Mouse (Mus musculus) intestine, embryonic 15.5 days (tissue): Measurements from ENCODE around the gene Lcn10. TPM values are rescaled to one million over a fixed set of nuclear protein-coding genes. Genes with fewer than 3 reads are reported as not detected.
"Not testable (repeated sequence)": the region's sequence is repeated elsewhere in the genome, so short reads cannot be mapped to it uniquely, and the experiment has no call there.

ENCODE experiments used
- ATAC-seq: fragments of 200-750 bp; cut with Nextera tagmentation; 2 replicates; pipeline ENCODE4 v1.8.0; 2017; ENCODE audit warnings: moderate TSS enrichment, moderate library complexity
- H3K27ac ChIP-seq: fragments of 300-500 bp; sonication (generic); 2 replicates; pipeline ENCODE4 v1.5.1; 2015; ENCODE audit warnings: mild to moderate bottlenecking, inconsistent platforms
- H3K27me3 ChIP-seq: fragments of 300-500 bp; sonication (generic); replicated peaks from 2 replicates; pipeline ENCODE4 v1.6.1; 2015; ENCODE audit warnings: inconsistent platforms
- H3K36me3 ChIP-seq: fragments of 300-500 bp; sonication (generic); 2 replicates; pipeline ENCODE4 v1.6.1; 2015; ENCODE audit warnings: inconsistent platforms
- H3K4me1 ChIP-seq: fragments of 300-500 bp; sonication (generic); replicated peaks from 2 replicates; pipeline ENCODE4 v1.6.1; 2015; ENCODE audit warnings: inconsistent platforms
- H3K4me2 ChIP-seq: fragments of 300-500 bp; sonication (generic); replicated peaks from 2 replicates; pipeline ENCODE4 v1.6.1; 2015; ENCODE audit warnings: mild to moderate bottlenecking, inconsistent platforms
- H3K4me3 ChIP-seq: fragments of 300-500 bp; sonication (generic); replicated peaks from 2 replicates; pipeline ENCODE4 v1.5.1; 2015; ENCODE audit warnings: inconsistent platforms
- H3K9ac ChIP-seq: fragments of 300-500 bp; sonication (generic); 2 replicates; pipeline ENCODE4 v1.6.1; 2015; ENCODE audit warnings: inconsistent platforms
- H3K9me3 ChIP-seq: fragments of 300-500 bp; sonication (generic); 2 replicates; pipeline ENCODE4 v1.6.1; 2016; ENCODE audit warnings: inconsistent platforms
- WGBS: fragments of 180-500 bp; shearing (Covaris S2); methylation state at CpG from one replicate; pipeline ENCODE4 v1.1.7; 2015; 5-methylcytosine and 5-hydroxymethylcytosine counted together
- polyA plus RNA-seq: library from polyadenylated mRNA; unstranded; fragments of >200 nt; fragmentation: Nextera tagmentation; extraction: Ambion mirVana; gene quantifications from 2 replicates; pipeline ENCODE4 v1.2.1, GENCODE M21; 2015

The Lcn10 gene
- polyA plus RNA-seq, 1 experiment from 2014 or later, result not detected

DNA sequence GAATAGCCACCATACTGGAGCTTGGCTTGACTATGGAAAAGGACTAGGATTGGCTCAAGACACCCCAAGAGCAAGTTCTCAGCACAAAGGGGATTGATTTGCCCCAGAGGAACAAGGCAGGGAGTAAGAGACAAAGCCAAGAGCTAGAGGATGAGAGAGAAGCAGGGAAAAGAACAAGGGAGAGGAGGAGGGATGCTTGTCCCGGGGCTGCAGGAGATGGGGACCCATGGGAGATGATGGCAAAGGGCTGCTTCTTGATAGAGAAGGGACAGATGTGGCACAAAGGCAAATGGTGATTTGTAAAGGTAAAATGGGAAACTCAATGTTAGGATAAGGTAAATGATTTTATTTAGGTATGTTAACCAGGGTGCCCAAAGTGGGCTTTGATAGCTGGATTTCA, 26.5 kb downstream of the Lcn10 start:
- H3K27me3 ChIP-seq, H3K4me3 ChIP-seq, H3K36me3 ChIP-seq, H3K9ac ChIP-seq, H3K9me3 ChIP-seq, ATAC-seq, H3K27ac ChIP-seq: not testable (repeated sequence)
- WGBS, result 89% methylated on average over 1 of the region's 1 CpGs
- Histone ChIP-seq H3K4me1 (peaks cover 12% of the 10 kb centered on the region), H3K4me2 (peak overlapping the region; percentile 40; the same call in 1 of the 2 replicates)

DNA sequence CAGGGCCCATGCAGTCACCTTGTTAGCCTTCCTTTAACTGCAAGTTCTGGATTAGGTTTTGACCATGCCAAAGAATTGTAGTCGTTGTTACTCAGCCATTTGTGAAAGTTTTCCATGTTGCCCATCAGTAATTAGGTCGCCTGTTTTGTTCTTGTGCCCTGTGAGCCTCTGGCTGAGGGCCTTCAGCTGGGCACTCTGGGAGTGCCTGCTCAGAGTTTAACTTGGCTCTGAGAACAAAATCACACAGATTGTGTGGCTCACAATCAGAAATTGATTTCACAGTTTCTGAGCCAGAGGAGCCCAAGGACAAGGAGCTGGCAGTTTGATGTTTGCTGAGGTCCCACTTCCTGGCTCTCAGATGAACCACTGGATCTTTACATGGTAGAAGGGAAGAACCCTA, 27.3 kb downstream of the Lcn10 start:
- H3K4me2 ChIP-seq, H3K9me3 ChIP-seq, ATAC-seq, H3K9ac ChIP-seq, H3K27ac ChIP-seq, H3K4me3 ChIP-seq, H3K27me3 ChIP-seq, H3K36me3 ChIP-seq: not testable (repeated sequence)
- peaks cover 12% of the 10 kb centered on the region for H3K4me1 ChIP-seq
- 66% methylated on average over 2 of the region's 2 CpGs for WGBS

DNA sequence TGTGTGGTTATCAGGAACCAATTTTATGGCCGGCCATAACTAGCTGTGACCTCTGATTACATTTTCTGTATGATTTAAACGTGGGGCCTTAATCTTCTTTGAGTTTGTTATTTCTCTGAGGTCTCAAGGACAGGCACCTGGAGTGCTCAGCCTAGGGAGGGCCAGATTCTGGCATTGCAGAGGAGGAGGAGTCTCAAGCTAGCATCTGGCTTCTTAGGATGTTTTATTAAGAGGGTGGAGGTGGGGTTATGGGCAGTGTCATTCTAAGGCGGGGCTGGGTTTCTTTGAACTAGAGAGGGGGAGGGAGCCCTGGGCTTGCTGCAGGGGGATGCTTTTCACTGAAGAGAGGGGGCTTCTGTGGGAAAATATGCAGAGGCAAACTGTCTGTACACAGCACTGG, 29.1 kb downstream of the Lcn10 start:
- H3K4me3 ChIP-seq, H3K27me3 ChIP-seq, H3K9ac ChIP-seq, H3K9me3 ChIP-seq, H3K4me2 ChIP-seq, H3K36me3 ChIP-seq: not testable (repeated sequence)
- peaks cover 12% of the 10 kb centered on the region for H3K4me1 ChIP-seq
- 0 out of 2 replicates have a peak overlapping the region, but pooled peaks have one; percentile 32 for H3K27ac ChIP-seq
- peak; percentile 55 for ATAC-seq
- WGBS, result 11% methylated on average over 3 of the region's 3 CpGs

DNA sequence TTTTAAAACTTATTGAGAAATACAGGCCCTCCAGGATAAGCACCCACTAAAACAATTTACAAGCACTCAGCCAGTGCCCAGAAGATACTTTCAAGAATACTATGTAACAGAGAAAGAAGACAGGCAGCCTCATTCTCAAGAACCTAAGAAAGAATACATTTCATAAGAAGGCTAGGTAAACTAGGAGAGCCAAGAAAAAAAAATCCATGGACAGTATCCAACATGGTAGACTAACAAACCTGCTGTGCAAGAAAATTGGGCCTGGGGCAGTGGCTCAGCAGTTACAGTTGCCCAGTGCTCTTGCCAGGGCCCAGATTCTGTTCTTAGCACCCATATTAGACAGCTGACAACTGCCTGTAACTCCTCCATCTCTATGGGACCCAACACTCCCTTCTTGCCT, 34.7 kb downstream of the Lcn10 start:
- no peaks in the 10 kb centered on the region for H3K4me1 ChIP-seq
- no peak overlapping the region for H3K4me3 ChIP-seq
- no peak overlapping the region for H3K9ac ChIP-seq
- no peaks in the 10 kb centered on the region for H3K9me3 ChIP-seq
- H3K36me3 ChIP-seq, result no peaks in the 10 kb centered on the region
- no peak overlapping the region for H3K4me2 ChIP-seq
- no peaks in the 10 kb centered on the region for H3K27me3 ChIP-seq
- ATAC-seq, result no peak
- no peak overlapping the region for H3K27ac ChIP-seq

DNA sequence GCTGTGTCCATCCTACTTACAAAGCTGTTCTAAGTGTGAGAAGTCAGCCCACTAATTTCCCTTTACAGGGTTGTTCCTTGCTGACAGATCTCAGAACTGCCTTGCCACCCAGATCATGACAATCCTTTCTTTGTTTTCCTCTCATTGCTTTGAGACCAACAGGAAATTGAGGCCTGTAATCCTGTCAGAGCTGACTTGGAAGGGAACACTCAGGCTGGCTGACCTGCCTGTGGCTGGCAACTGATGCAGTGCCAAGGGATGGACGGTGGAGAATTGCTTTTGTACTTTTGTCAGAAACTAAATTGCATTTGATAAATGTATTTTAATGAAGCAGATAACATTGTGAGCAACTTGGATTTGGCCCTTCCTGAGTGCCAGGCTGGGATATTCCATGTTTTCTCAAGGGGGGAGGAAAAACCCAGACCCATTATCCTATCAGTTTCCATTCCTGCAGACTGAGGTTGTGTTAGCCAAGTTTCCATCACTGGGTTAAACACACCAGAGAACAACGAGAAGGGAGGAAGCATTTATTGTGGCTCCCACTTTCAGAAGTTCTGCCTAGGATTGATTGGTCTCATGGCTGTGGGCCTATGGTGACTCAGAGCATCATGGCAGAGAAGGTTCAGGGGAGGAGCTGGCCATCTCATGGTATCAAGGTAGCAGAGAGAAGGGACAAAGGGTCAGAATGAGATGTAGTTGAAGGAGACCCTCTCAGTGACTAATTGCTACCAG, 50.8 kb downstream of the Lcn10 start:
- no peak for ATAC-seq
- Histone ChIP-seq H3K27ac (no peak overlapping the region), H3K4me2 (no peak overlapping the region)

More for the DNA sequence above, 50.8 kb downstream of the Lcn10 start:
- no peaks in the 10 kb centered on the region for H3K9me3 ChIP-seq
- H3K4me3 ChIP-seq, result no peak overlapping the region
- H3K4me1 ChIP-seq, result no peaks in the 10 kb centered on the region
- H3K36me3 ChIP-seq, result no peaks in the 10 kb centered on the region
- no peaks in the 10 kb centered on the region for H3K27me3 ChIP-seq
- 54% methylated on average over 2 of the region's 2 CpGs for WGBS
- H3K9ac ChIP-seq, result no peak overlapping the region

Other genes with a start within 250 kb of the Lcn10 start
- 2.2 and 3.0 TPM in 2 replicates for gene Clic3, start 225.9 kb upstream of the Lcn10 start, polyA plus RNA-seq
- gene Paxx, start 221.6 kb upstream of the Lcn10 start, polyA plus RNA-seq, result 28.0 and 33.2 TPM in 2 replicates
- gene Ptgds, start 212.7 kb upstream of the Lcn10 start, polyA plus RNA-seq, result 4.6 and 5.8 TPM in 2 replicates
- not detected in 2 replicates for gene Lcn12, start 188.8 kb upstream of the Lcn10 start, polyA plus RNA-seq
- gene Fbxw5, start 182.0 kb upstream of the Lcn10 start, polyA plus RNA-seq, result 57.5 and 65.2 TPM in 2 replicates
- gene C8g, start 181.0 kb upstream of the Lcn10 start, polyA plus RNA-seq, result 5.4 and 8.3 TPM in 2 replicates
- gene Traf2, start 135.8 kb upstream of the Lcn10 start, polyA plus RNA-seq, result 26.7 and 32.4 TPM in 2 replicates
- gene Edf1, start 124.9 kb upstream of the Lcn10 start, polyA plus RNA-seq, result 339 and 367 TPM in 2 replicates
- 297 and 389 TPM in 2 replicates for gene Mamdc4, start 107.9 kb upstream of the Lcn10 start, polyA plus RNA-seq
- 163 and 190 TPM in 2 replicates for gene Phpt1, start 107.5 kb upstream of the Lcn10 start, polyA plus RNA-seq
- 1.7 and 2.9 TPM in 2 replicates for gene Ajm1, start 101.0 kb upstream of the Lcn10 start, polyA plus RNA-seq
- 65.5 and 69.7 TPM in 2 replicates for gene Rabl6, start 74.2 kb upstream of the Lcn10 start, polyA plus RNA-seq
- 0.13 and 0.16 TPM in 2 replicates for gene Ccdc183, start 65.0 kb upstream of the Lcn10 start, polyA plus RNA-seq
- 22.2 and 23.8 TPM in 2 replicates for gene Tmem141, start 60.7 kb upstream of the Lcn10 start, polyA plus RNA-seq
- 3.5 and 4.7 TPM in 2 replicates for gene Fcna, start 54.7 kb upstream of the Lcn10 start, polyA plus RNA-seq
- gene Lcn8, start 29.6 kb upstream of the Lcn10 start, polyA plus RNA-seq, result not detected in 2 replicates
- gene Lcn5, start 24.8 kb upstream of the Lcn10 start, polyA plus RNA-seq, result not detected in 2 replicates
- not detected in 2 replicates for gene Lcn6, start 5.9 kb upstream of the Lcn10 start, polyA plus RNA-seq
- gene Obp2a, start 17.3 kb downstream of the Lcn10 start, polyA plus RNA-seq, result not detected in 2 replicates
- 87.2 and 98.7 TPM in 2 replicates for gene Bmyc, start 24.0 kb downstream of the Lcn10 start, polyA plus RNA-seq
- not detected in 2 replicates for gene Obp2b, start 54.3 kb downstream of the Lcn10 start, polyA plus RNA-seq
- gene Lcn3, start 82.8 kb downstream of the Lcn10 start, polyA plus RNA-seq, result not detected in 2 replicates
- not detected in 2 replicates for gene Lcn11, start 94.3 kb downstream of the Lcn10 start, polyA plus RNA-seq
- gene Gm13539, start 99.5 kb downstream of the Lcn10 start, polyA plus RNA-seq, result not detected in 2 replicates
- not detected in 2 replicates for gene Glt6d1, start 133.1 kb downstream of the Lcn10 start, polyA plus RNA-seq
- gene Lcn9, start 140.4 kb downstream of the Lcn10 start, polyA plus RNA-seq, result not detected in 2 replicates
- not detected in 2 replicates for gene Sohlh1, start 164.5 kb downstream of the Lcn10 start, polyA plus RNA-seq
- 0.53 and 0.67 TPM in 2 replicates for gene Kcnt1, start 181.0 kb downstream of the Lcn10 start, polyA plus RNA-seq